Mouse (Mus musculus): ENCODE results near the gene Trim37. TPM values are rescaled to one million over a fixed set of nuclear protein-coding genes. Genes with fewer than 3 reads are reported as not detected.

The Trim37 gene
- polyA plus RNA-seq, 1 experiment from 2014 or later: 14.0 TPM

DNA sequence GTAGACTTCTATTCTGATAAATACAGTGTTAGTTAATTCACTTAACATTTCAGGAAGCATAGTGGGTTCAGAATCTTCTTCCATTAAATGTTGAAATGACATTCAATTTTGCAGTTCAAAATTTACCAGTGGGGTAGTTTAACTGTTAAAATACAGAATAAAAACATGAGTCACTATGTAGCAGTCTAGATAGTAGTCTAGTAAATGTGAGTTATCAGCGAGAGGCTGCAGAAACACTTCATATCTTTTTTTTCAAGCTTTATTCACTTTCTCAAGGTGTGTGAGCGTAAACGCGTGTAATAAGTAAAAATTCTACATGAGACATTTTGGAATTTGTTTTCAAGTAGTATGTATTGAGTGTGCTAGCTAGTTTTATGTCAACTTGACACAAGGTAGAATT is 48.2 kb downstream of the Trim37 start:
- Histone ChIP-seq H3K27me3 (ENCODE audit: control insufficient read depth, insufficient read depth, low read depth, low read length) (no peaks in the 10 kb centered on the region), H3K9ac (ENCODE audit: low read depth, low read length) (no peak overlapping the region), H3K4me1 (ENCODE audit: control insufficient read depth, low read depth, low read length) (no peaks in the 10 kb centered on the region), H3K4me3 (ENCODE audit: low read depth, low read length) (no peak overlapping the region), H3K36me3 (ENCODE audit: control insufficient read depth, insufficient read depth) (no peaks in the 10 kb centered on the region), H3K27ac (ENCODE audit: low read length) (no peak overlapping the region), H3K4me2 (ENCODE audit: low read depth, low read length) (no peak overlapping the region), H3K9me3 (replicated peaks; ENCODE audit: control insufficient read depth, low read length) (no peaks in the 10 kb centered on the region)
- no peak for ATAC-seq (ENCODE audit: low read depth)
- WGBS (ENCODE audit: insufficient replicate concordance): 89% methylated on average over 4 of the region's 4 CpGs

DNA sequence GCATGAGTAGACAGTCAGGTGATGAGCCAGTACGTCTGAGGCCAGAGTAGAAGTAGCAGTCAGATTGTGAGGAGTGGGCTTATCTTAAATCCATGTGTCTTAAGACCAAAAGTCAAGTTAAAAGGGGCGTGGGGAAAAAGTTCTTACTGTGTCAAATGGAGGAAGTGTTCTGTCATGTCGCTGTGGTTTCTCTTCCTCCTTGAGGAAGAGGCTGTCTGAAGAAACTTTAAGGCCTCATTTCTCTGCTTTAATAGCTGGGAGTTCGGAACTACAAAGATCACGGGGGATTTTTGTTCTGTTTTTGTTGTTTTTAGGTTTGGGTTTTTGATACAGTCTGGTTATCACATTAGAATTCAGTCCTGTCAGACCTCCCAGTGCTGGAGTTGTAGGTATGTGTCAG is 85.4 kb downstream of the Trim37 start:
- no peak for ATAC-seq (ENCODE audit: low read depth)
- WGBS (ENCODE audit: insufficient replicate concordance): 27% methylated on average over 5 of the region's 5 CpGs
- Histone ChIP-seq H3K4me1 (ENCODE audit: control insufficient read depth, low read depth, low read length) (no peaks in the 10 kb centered on the region), H3K36me3 (ENCODE audit: control insufficient read depth, insufficient read depth) (no peaks in the 10 kb centered on the region), H3K9ac (ENCODE audit: low read depth, low read length) (no peak overlapping the region), H3K27ac (ENCODE audit: low read length) (no peak overlapping the region), H3K4me2 (ENCODE audit: low read depth, low read length) (no peak overlapping the region), H3K27me3 (ENCODE audit: control insufficient read depth, insufficient read depth, low read depth, low read length) (no peaks in the 10 kb centered on the region), H3K4me3 (ENCODE audit: low read depth, low read length) (no peak overlapping the region), H3K9me3 (replicated peaks; ENCODE audit: control insufficient read depth, low read length) (no peaks in the 10 kb centered on the region)

DNA sequence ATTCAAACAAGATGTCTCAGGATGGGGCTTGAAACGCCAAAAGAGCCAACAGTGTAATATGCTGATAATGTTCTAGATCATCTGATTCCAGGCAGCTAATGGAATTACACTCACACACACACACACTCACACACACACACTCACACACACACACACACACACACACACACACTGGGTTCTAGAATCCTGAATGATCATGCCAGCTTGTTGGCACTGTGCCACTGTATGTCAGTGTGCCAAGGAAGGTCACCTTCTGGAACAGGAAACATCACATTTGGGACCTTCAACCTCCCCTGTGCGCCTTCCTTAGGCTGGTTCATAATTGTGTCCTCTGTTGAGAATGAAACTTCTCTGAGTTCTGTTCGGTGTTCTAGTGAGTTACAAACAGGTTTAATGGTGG is 95.8 kb downstream of the Trim37 start:
- Histone ChIP-seq H3K4me2 (ENCODE audit: low read depth, low read length) (no peak overlapping the region), H3K4me3 (ENCODE audit: low read depth, low read length) (no peak overlapping the region), H3K27me3 (ENCODE audit: control insufficient read depth, insufficient read depth, low read depth, low read length) (no peaks in the 10 kb centered on the region), H3K9ac (ENCODE audit: low read depth, low read length) (no peak overlapping the region), H3K27ac (ENCODE audit: low read length) (no peak overlapping the region), H3K4me1 (ENCODE audit: control insufficient read depth, low read depth, low read length) (no peaks in the 10 kb centered on the region), H3K9me3 (replicated peaks; ENCODE audit: control insufficient read depth, low read length) (no peaks in the 10 kb centered on the region), H3K36me3 (ENCODE audit: control insufficient read depth, insufficient read depth) (peaks cover 4% of the 10 kb centered on the region)
- no peak for ATAC-seq (ENCODE audit: low read depth)
- 76% methylated on average over 3 of the region's 3 CpGs for WGBS (ENCODE audit: insufficient replicate concordance)

DNA sequence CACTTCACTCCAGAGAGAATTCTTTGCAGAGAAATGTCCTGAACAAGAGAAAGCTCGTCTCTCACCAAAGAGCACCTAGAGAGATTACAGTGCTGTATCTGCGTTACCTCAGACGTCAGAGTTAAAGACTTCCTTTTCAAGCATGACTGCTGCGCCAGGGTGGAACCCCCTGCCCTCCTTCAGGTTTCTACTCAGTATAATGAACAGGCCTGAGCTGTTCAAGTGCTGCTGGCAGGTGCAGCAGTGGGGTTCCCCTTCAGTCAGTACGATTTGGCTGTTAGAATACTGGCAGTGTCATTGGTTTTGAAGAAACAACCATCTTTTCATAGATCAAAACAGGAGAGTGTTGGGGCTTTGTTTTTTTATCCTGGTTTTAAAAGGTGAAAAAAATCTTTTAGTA is 100.2 kb downstream of the Trim37 start:
- ATAC-seq (ENCODE audit: low read depth): no peak
- no peak overlapping the region for H3K4me2 ChIP-seq (ENCODE audit: low read depth, low read length)
- 77% methylated on average over 5 of the region's 5 CpGs for WGBS (ENCODE audit: insufficient replicate concordance)

DNA sequence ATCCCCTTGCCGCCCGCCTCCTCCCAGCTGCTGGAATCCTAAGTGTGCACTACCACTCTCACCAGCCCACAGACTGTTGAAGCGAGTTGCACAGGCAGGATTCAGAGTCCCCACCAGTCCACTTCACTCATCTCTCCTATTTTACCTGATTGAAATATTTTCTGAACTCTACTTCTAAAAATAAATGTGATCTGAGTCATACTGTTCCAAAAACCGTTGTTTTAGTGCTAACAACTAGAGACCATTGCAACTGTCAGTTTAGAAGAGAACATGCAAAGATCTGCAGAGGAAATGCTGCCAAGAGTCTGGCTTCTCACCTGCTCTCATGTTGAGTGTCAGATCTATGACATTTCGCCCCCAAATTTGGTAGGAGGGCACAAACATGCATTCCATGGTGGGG is 106.5 kb downstream of the Trim37 start:
- ATAC-seq (ENCODE audit: low read depth): no peak
- H3K4me2 ChIP-seq (ENCODE audit: low read depth, low read length): no peak overlapping the region
- H3K27ac ChIP-seq (ENCODE audit: low read length): no peak overlapping the region
- H3K9ac ChIP-seq (ENCODE audit: low read depth, low read length): no peak overlapping the region
- H3K4me3 ChIP-seq (ENCODE audit: low read depth, low read length): no peak overlapping the region
- no peaks in the 10 kb centered on the region for H3K9me3 ChIP-seq (replicated peaks; ENCODE audit: control insufficient read depth, low read length)
- WGBS (ENCODE audit: insufficient replicate concordance): 77% methylated on average over 5 of the region's 5 CpGs
- H3K4me1 ChIP-seq (ENCODE audit: control insufficient read depth, low read depth, low read length): no peaks in the 10 kb centered on the region
- no peaks in the 10 kb centered on the region for H3K36me3 ChIP-seq (ENCODE audit: control insufficient read depth, insufficient read depth)
- no peaks in the 10 kb centered on the region for H3K27me3 ChIP-seq (ENCODE audit: control insufficient read depth, insufficient read depth, low read depth, low read length)

More for the DNA sequence above, 100.2 kb downstream of the Trim37 start:
- Histone ChIP-seq H3K9ac (ENCODE audit: low read depth, low read length) (no peak overlapping the region), H3K27ac (ENCODE audit: low read length) (no peak overlapping the region), H3K4me1 (ENCODE audit: control insufficient read depth, low read depth, low read length) (no peaks in the 10 kb centered on the region), H3K27me3 (ENCODE audit: control insufficient read depth, insufficient read depth, low read depth, low read length) (no peaks in the 10 kb centered on the region), H3K9me3 (replicated peaks; ENCODE audit: control insufficient read depth, low read length) (no peaks in the 10 kb centered on the region), H3K36me3 (ENCODE audit: control insufficient read depth, insufficient read depth) (peaks cover 4% of the 10 kb centered on the region), H3K4me3 (ENCODE audit: low read depth, low read length) (no peak overlapping the region)

DNA sequence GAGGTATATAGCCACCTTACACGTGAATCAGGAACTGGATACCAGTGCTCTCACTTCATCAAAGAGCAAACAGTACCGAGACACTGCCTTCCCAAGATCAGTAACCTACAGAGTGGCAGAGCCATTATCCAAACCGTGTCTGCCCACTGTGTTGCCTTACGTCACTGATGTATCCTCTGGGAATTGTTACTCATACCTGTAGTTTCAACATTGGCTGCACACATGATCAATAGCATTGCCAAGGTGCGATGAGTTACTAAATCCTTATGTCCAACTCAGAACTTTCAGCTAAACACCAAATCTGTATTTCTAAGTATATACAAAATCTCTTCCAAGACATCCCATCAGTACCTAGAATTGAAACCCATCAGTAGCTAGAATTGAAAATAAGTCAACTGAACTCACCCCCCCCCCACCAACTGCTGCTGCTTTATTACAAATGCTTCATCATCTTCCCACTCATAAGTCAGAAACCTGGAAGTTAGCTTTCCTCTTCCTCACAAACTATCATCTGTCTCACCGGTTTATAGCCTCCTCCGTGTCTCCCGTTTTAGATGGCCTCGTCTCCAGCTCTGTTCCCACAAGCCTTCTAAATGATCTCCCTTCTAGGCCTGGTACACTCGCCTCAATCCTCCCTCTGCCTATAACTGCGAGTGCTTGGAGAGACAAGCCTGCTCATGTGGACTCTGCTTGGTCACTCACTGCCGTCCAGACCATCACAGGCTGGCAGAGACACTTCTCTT is 108.0 kb downstream of the Trim37 start:
- Histone ChIP-seq H3K4me1 (ENCODE audit: control insufficient read depth, low read depth, low read length) (no peaks in the 10 kb centered on the region), H3K9me3 (replicated peaks; ENCODE audit: control insufficient read depth, low read length) (no peaks in the 10 kb centered on the region), H3K27me3 (ENCODE audit: control insufficient read depth, insufficient read depth, low read depth, low read length) (no peaks in the 10 kb centered on the region), H3K36me3 (ENCODE audit: control insufficient read depth, insufficient read depth) (no peaks in the 10 kb centered on the region), H3K9ac (ENCODE audit: low read depth, low read length) (no peak overlapping the region), H3K27ac (ENCODE audit: low read length) (no peak overlapping the region), H3K4me2 (ENCODE audit: low read depth, low read length) (no peak overlapping the region), H3K4me3 (ENCODE audit: low read depth, low read length) (no peak overlapping the region)
- 82% methylated on average over 12 of the region's 12 CpGs for WGBS (ENCODE audit: insufficient replicate concordance)
- ATAC-seq (ENCODE audit: low read depth): no peak

DNA sequence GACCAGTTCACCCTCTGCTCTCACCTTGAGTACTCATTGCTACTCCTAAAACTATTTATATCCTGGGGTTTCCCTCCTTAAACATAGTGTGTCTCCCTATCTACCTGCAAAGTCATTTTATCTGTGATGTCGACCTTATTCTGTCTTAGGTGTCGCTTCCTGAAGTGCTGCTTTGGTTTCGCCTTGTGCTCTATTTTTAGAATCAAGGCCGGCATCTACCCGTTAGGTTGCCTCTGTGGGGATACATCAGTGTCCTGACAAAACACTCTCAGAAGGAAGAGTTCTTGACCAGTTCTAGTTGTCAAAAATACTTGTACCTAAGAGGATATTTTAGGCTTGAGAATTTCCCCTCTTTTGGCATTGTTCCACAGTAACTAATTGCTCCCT is 108.6 kb downstream of the Trim37 start:
- Histone ChIP-seq H3K4me2 (ENCODE audit: low read depth, low read length) (no peak overlapping the region), H3K9ac (ENCODE audit: low read depth, low read length) (no peak overlapping the region), H3K27ac (ENCODE audit: low read length) (no peak overlapping the region), H3K4me3 (ENCODE audit: low read depth, low read length) (no peak overlapping the region), H3K27me3 (ENCODE audit: control insufficient read depth, insufficient read depth, low read depth, low read length) (no peaks in the 10 kb centered on the region), H3K36me3 (ENCODE audit: control insufficient read depth, insufficient read depth) (no peaks in the 10 kb centered on the region), H3K4me1 (ENCODE audit: control insufficient read depth, low read depth, low read length) (no peaks in the 10 kb centered on the region), H3K9me3 (replicated peaks; ENCODE audit: control insufficient read depth, low read length) (no peaks in the 10 kb centered on the region)
- no peak for ATAC-seq (ENCODE audit: low read depth)
- 55% methylated on average over 5 of the region's 5 CpGs for WGBS (ENCODE audit: insufficient replicate concordance)

DNA sequence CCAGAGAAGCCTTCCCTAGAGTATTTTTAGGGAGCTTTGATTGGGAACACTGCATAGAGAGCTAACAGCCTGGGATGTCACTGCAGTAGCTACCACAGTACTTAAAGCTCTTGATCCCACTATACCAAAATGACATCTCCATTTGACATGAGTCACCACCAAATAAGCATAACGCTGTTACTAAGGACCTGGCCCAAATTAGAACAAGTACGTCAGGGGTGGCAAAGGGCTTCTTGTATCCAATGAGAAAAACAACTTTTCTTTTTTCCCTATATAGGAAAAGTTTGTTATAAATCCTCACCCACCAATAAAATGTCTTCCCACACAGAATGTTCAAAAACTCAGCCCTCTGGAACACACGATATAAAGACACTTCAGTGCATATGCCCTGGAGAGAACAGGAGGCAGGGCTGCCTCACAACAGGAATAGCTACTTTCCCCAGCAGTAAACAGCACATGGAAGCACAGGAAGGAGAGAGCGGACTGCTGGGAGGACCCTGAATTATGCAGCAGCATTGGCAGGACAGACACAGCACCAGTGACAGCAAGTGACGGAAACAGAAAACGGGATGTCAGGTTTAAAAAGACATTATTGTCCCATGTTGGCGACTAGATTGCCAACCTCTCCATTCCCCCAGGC is 112.1 kb downstream of the Trim37 start:
- H3K27me3 ChIP-seq (ENCODE audit: control insufficient read depth, insufficient read depth, low read depth, low read length): no peaks in the 10 kb centered on the region
- no peak overlapping the region for H3K9ac ChIP-seq (ENCODE audit: low read depth, low read length)
- 81% methylated on average over 7 of the region's 7 CpGs for WGBS (ENCODE audit: insufficient replicate concordance)
- ATAC-seq (ENCODE audit: low read depth): no peak
- no peak overlapping the region for H3K4me2 ChIP-seq (ENCODE audit: low read depth, low read length)
- no peak overlapping the region for H3K4me3 ChIP-seq (ENCODE audit: low read depth, low read length)
- no peaks in the 10 kb centered on the region for H3K9me3 ChIP-seq (replicated peaks; ENCODE audit: control insufficient read depth, low read length)
- no peak overlapping the region for H3K27ac ChIP-seq (ENCODE audit: low read length)
- H3K4me1 ChIP-seq (ENCODE audit: control insufficient read depth, low read depth, low read length): no peaks in the 10 kb centered on the region
- no peaks in the 10 kb centered on the region for H3K36me3 ChIP-seq (ENCODE audit: control insufficient read depth, insufficient read depth)

DNA sequence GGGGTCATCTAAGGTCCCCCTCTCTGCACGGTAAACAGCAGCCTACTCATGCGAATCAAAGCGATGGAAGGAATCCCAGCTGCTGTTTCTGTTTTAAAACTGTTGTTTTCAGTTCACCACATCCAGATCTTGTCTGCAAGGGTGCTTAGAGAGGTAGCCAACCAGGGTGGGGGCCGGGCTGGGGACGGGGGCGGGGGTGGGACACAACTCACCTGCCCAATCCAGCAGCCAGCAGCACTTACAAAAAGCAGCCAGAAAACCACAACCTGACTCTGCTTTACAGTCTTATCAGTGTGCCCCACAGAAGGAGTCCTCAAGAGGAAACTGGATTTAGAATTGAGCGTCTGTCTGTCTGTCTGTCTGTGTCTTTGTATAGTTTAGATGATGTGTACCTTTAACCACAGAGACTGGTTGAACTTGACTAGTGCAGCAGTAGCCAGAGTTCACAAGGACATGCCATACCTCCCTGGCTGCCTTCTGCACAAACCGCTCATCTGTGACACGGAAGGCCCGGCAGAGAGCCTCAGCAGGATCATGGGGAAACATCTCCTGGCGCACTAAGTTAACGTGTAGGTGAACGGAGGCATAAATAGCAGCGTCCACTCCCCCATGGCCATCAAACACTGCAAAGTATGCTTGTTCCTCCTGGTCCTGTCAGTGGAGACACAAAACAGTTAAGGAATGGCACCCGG is 113.4 kb downstream of the Trim37 start:
- no peak for ATAC-seq (ENCODE audit: low read depth)
- Histone ChIP-seq H3K36me3 (ENCODE audit: control insufficient read depth, insufficient read depth) (no peaks in the 10 kb centered on the region), H3K27me3 (ENCODE audit: control insufficient read depth, insufficient read depth, low read depth, low read length) (no peaks in the 10 kb centered on the region), H3K9me3 (replicated peaks; ENCODE audit: control insufficient read depth, low read length) (no peaks in the 10 kb centered on the region), H3K4me3 (ENCODE audit: low read depth, low read length) (no peak overlapping the region), H3K4me1 (ENCODE audit: control insufficient read depth, low read depth, low read length) (no peaks in the 10 kb centered on the region), H3K9ac (ENCODE audit: low read depth, low read length) (no peak overlapping the region), H3K27ac (ENCODE audit: low read length) (no peak overlapping the region), H3K4me2 (ENCODE audit: low read depth, low read length) (no peak overlapping the region)
- 77% methylated on average over 15 of the region's 15 CpGs for WGBS (ENCODE audit: insufficient replicate concordance)

All from liver, embryonic 16.5 days (tissue).